Comparison of ENCODE assay signal across 19 mouse cellular contexts in genomic region chr19:14387796-14388195, GRCm38 (mm10).
A peak's percentile ranks its signal among the peaks of the same experiment; 100 is the strongest.
DNase-seq lines count a peak whose midpoint lies in the region; ATAC-seq and TF ChIP-seq lines count a peak whose summit lies in the region.
"Had no signal": no experiment of that assay in that cellular context is flagged by ENCODE, and none has a peak within 500 bp of the region (broad histone marks: within the 10 kb centered on the region; RNA-seq: fewer than 3 reads in every experiment).

No protein-coding gene starts in this region.

- no peak overlapping the region for H3K4me2 ChIP-seq in hindbrain, embryonic 16.5 days (ENCODE audit: low read length)
- H3K4me2 ChIP-seq: embryonic facial prominence, embryonic 13.5 days; limb, embryonic 15.5 days; midbrain, embryonic 15.5 days; neural tube, embryonic 12.5 days had no signal

- no peaks in the 10 kb centered on the region for H3K36me3 ChIP-seq in hindbrain, embryonic 16.5 days (ENCODE audit: control insufficient read depth, insufficient read depth, low read length)
- H3K36me3 ChIP-seq: embryonic facial prominence, embryonic 13.5 days; heart, embryonic 10.5 days; limb, embryonic 15.5 days; midbrain, embryonic 15.5 days; neural tube, embryonic 12.5 days had no signal

- intact Hi-C loops in gastrocnemius, adult 2 months (cut with DNase I): no loop called here
- intact Hi-C loops in left cerebral cortex, postnatal 36 days (cut with DNase I): no loop called here

- 87% methylated on average over 5 of the region's 5 CpGs for WGBS in hindbrain, embryonic 16.5 days

- H3K9ac ChIP-seq in hindbrain, embryonic 16.5 days (ENCODE audit: low read depth, low read length): no peak overlapping the region
- H3K9ac ChIP-seq: embryonic facial prominence, embryonic 13.5 days; limb, embryonic 15.5 days; midbrain, embryonic 15.5 days; neural tube, embryonic 12.5 days had no signal

- ATAC-seq in activated CD4-positive, CD25-positive, alpha-beta regulatory T cell, adult 4 months: peak; percentile 89
- ATAC-seq in megakaryocyte, adult 5-6 weeks (ENCODE audit: poor library complexity, severe bottlenecking): peak; percentile 80
- ATAC-seq in hindbrain, embryonic 16.5 days: no peak
- ATAC-seq: hindbrain, postnatal 0 days; midbrain, embryonic 15.5 days had no signal

- peak overlapping the region; percentile 47 for H3K4me3 ChIP-seq in gastrocnemius, adult 2 months
- H3K4me3 ChIP-seq in hindbrain, embryonic 16.5 days (ENCODE audit: low read length): no peak overlapping the region
- H3K4me3 ChIP-seq: embryonic facial prominence, embryonic 13.5 days; heart, embryonic 10.5 days; limb, embryonic 15.5 days; midbrain, embryonic 15.5 days; neural tube, embryonic 12.5 days had no signal

- no peak overlapping the region for H3K27ac ChIP-seq in gastrocnemius, adult 2 months
- H3K27ac ChIP-seq in hindbrain, embryonic 16.5 days (ENCODE audit: low read depth, low read length): no peak overlapping the region
- H3K27ac ChIP-seq: embryonic facial prominence, embryonic 13.5 days; heart, embryonic 10.5 days; hindbrain, postnatal 0 days; limb, embryonic 15.5 days; midbrain, embryonic 15.5 days; neural tube, embryonic 12.5 days had no signal

- H3K27me3 ChIP-seq in hindbrain, embryonic 16.5 days (replicated peaks; ENCODE audit: control insufficient read depth, insufficient read depth, low read length): no peaks in the 10 kb centered on the region
- H3K27me3 ChIP-seq: limb, embryonic 15.5 days; midbrain, embryonic 15.5 days; neural tube, embryonic 12.5 days had no signal

- no peak for TF ChIP-seq CTCF in gastrocnemius, adult 2 months (IDR thresholded peaks at IDR 0.05)

- H3K4me1 ChIP-seq in hindbrain, embryonic 16.5 days (ENCODE audit: control insufficient read depth, insufficient read depth, low read depth, low read length): no peaks in the 10 kb centered on the region
- H3K4me1 ChIP-seq: embryonic facial prominence, embryonic 13.5 days; heart, embryonic 10.5 days; limb, embryonic 15.5 days; midbrain, embryonic 15.5 days; neural tube, embryonic 12.5 days had no signal

- no peak for DNase-seq in gastrocnemius, adult 2 months
- no peak for DNase-seq in gastrocnemius, adult 8-10 months (ENCODE audit: low spot score in 2 of 2)
- peak; percentile 22 to 24 for DNase-seq in B cell, adult 2 months
- DNase-seq in kidney, adult 9 months: no peak
- no peak for DNase-seq in left cerebral cortex, postnatal 36 days (ENCODE audit: low spot score in 2 of 2)
- DNase-seq: cerebellum, adult 8-10 months; gastrocnemius, postnatal 10 days; heart, postnatal 14 days; kidney, adult 8-10 months; right cerebral cortex, postnatal 14 days had no signal

- no peaks in the 10 kb centered on the region for H3K9me3 ChIP-seq in hindbrain, embryonic 16.5 days (ENCODE audit: control insufficient read depth, low read length)
- H3K9me3 ChIP-seq: embryonic facial prominence, embryonic 13.5 days; heart, embryonic 10.5 days; limb, embryonic 15.5 days; midbrain, embryonic 15.5 days; neural tube, embryonic 12.5 days had no signal

Comparison
In these comparisons a context has a peak if more than half of its experiments do, and no peak if none do; other contexts are left out.
1. DNase-seq: peak in B cell, adult 2 months (2 of 2); none in gastrocnemius, adult 2 months (single experiment), gastrocnemius, adult 8-10 months (0 of 2), kidney, adult 9 months (single experiment) and left cerebral cortex, postnatal 36 days (0 of 2).